Mouse (Mus musculus) pancreas, adult 10 weeks (tissue): ENCODE results near the gene Nedd8. TPM values are rescaled to one million over a fixed set of nuclear protein-coding genes. Genes with fewer than 3 reads are reported as not detected.

ENCODE experiments used
- polyA plus RNA-seq: library from polyadenylated mRNA; stranded (reverse); fragments of 350-450 nt; fragmentation: Illumina TruSeq; extraction: RNeasy Lipid Tissue Mini Kit (QIAGEN cat#74804); gene quantifications from one replicate; pipeline ENCODE4 v1.2.3, GENCODE M21; 2015; ENCODE audit warnings: low read depth, low replicate concordance; ENCODE audit not compliant: insufficient read depth

Gene Nedd8
- polyA plus RNA-seq: 60.9 TPM

DNA sequence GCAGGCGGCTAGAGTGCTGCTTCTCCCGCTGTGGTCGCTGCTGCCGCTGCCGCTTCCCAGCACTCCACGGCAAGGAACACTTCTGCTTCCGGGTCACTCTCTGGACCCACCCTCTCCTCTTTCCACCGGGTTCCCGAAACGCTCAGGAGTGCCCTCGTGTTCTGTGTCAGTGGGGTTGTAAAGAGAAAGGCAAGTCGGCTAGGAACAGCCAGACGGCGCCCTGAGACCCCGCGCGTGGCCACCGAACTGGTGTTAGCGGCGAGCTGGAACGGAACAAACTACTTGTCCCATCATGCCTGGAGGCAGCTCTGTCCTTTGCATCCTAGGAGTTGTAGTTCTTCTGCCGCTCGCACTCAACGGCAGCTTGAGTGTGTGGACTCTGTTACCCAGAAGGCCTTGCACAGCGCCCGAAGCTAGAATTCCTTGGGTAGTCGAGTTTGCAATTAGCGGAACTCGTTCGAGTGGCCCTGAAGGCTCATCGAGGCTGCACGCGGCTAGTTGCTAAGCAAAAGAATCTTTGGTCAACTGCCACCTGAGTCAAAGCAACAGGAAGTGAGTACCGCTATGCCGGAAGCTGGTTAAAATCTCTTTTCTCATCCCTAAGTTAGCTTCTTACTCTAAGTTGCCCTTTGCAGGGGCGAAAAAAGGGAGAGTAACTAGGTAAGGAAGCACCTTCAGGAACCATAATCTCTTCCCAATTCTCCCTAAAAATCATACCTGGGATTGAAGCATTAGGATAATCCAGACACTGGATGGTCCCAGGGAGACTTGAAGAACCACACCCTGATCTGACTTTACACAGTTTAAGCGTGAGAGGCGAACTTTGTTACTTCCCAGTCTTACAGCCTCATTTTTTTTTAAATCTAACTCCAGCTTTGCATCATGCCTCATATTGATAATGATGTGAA, at the start of gene Nedd8, which contains the start of gene Gmpr2:
Nedd8 (minus strand) TSS at position 292 of the 908 bp plus-strand sequence.
Gmpr2 (plus strand) TSS at position 109 of the 908 bp plus-strand sequence.

GRCm38 (mm10) chr14:55713729-55714122, 41.8 kb upstream of the Nedd8 start, which contains the start of gene Tgm1:
TSS of gene Tgm1 (minus strand) at chr14:55713926.

GRCm38 (mm10) chr14:55681160-55682117, 9.5 kb upstream of the Nedd8 start, which contains the start of gene Tinf2:
TSS of gene Tinf2 (minus strand) at chr14:55681820.

DNA sequence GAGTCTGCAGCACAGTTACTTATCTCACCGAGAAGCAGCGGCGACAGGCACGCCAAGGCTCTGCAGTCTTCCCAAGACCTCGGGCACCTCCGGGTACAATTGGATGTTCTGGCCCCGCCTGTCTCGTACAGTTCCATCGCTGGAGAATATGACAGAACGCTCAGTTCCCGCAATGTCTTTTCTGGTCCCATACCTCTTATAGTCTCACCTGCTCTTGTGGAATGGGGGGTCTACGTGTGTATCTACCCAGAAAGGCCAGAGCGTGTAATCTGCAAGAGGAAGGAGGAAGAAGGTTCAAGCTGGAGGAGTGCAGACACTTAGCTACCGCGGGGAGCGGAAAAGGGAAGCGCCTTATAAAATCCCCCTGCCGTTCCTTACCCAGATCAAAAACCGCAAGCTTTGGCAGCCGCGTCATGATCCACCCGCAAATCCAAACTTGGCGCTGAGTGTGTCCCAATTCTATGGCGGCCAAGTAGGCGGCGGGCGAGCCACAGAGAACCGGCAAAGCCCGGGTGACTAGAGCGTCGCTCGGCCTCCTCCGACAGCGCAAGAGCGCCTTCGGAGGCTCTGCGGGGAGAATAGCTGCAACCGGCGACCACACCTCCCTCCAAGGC, 11.9 kb downstream of the Nedd8 start, which contains the start of gene Mdp1:
Mdp1 (minus strand) TSS at position 549 of the 614 bp plus-strand sequence.

DNA sequence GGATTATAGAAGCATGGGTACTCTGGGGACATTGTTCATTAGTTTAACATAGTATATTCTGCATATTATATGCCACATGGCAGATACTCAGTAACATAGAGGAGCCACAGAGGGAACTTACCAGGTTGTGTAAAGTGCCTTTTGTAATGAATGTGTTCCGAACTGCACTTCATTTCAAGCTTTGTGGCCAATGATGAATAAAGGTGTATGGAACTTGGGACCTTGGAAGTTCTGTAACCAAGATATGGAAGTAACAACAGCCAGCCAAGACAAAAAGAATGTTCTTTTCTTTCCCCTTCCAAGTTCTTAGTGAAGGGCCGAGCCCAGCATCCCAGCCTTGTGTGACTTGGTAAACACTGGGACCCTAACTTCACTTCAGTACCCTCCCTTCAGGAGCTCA, 22.0 kb downstream of the Nedd8 start, which contains the start of gene Tssk4:
Tssk4 (plus strand) TSS at position 301 of the 400 bp plus-strand sequence.

DNA sequence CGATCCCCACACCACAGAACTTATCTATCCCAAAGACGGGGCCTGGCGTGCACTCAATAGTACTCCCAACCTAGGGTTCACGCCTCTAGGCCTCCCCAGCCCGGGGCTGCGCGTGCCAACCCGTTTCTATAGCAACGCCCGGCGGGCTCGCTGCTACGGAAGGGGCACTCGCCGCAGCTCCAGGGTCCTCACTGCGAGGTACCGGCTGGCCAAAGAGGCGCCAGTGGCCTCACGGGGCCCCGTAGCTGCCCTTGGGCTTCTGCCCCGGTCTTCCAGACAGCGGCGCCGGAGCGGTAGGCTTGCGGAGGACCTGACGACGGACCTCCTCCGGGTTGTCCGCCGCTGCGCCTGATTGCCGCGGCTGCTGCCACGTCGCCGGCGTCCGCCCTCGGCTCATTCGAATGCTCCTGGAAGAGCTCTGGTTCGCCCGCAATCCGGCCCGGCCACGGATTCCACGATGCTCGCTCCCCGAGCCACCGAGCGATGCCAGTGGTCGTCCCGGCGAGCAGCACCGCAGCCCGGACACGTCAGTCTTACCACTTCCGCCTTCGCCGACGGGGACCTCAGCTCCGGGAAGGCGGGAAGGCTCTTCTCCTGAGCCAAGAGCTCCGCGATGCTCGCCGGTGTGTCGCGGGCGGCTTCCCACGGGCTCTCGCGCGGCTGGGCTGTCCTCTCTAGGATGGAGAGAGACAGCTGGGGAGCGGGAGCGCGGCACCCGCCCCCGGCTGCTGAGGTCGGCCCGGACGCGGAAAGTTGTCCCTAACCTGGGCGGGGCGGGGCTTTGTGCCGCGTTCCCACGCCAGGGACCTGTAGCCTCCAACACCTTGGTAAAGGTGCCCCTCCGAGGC, 28.6 kb downstream of the Nedd8 start, which contains the start of gene Tm9sf1:
Tm9sf1 (minus strand) TSS at position 747 of the 848 bp plus-strand sequence.

DNA sequence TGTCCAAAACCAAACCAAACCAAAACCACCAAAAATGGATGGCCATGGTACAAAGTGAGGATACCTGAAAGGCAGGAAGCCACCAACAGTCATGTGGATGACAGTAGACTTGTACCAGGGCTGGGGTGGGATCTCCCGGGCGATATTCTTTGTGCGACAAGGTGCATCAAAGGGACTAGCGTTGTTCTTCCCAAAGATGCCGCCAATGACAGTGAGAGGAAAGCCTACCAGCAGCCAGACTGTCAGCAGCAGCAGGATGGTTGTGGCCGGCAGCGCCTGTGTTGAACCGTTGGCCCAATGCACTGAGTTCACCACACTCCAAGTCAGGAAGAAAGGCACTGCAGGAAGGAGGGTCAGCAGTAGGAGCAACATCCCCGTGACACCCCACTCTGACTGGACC, 34.1 kb downstream of the Nedd8 start, which contains the start of gene Gm49378:
Gm49378 (minus strand) TSS at position 101 of the 400 bp plus-strand sequence.

GRCm38 (mm10) chr14:55635523-55636007, 36.4 kb downstream of the Nedd8 start, which contains the start of gene Ipo4:
TSS of gene Ipo4 (minus strand) at chr14:55635957.

DNA sequence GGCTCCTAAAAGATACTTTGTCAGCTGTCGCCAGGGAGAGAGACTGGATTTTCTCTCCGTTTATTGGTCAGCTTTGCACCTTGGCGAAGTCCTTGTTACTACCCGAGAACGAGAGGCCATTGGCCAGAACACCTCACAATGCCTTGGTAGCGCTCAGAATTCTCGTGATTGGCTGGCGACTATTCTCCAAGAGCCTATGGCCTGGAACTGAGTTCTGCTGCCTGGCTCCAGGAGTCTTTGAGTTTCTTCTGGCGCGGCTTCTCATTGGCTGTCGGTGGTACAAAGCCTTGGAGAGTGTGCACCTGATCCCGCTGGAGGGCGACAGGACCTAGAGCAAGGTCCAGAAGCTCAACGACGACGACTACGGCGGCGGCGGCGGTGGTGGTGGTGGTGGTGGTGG, 54.1 kb downstream of the Nedd8 start, which contains the start of gene Rec8:
Rec8 (plus strand) TSS at position 216 of the 400 bp plus-strand sequence.

Other genes starting within 250 kb of the Nedd8 start
- 17.0 TPM for gene Dhrs4, start 193.4 kb downstream of the Nedd8 start, polyA plus RNA-seq
- 11.7 TPM for gene Carmil3, start 181.5 kb downstream of the Nedd8 start, polyA plus RNA-seq
- gene Cpne6, start 161.7 kb downstream of the Nedd8 start, polyA plus RNA-seq: not detected
- not detected for gene Nrl, start 147.1 kb downstream of the Nedd8 start, polyA plus RNA-seq
- gene Pck2, start 131.9 kb downstream of the Nedd8 start, polyA plus RNA-seq: 29.0 TPM
- 38.9 TPM for gene Dcaf11, start 112.1 kb downstream of the Nedd8 start, polyA plus RNA-seq
- not detected for gene A730061H03Rik, start 111.7 kb downstream of the Nedd8 start, polyA plus RNA-seq
- gene Fitm1, start 96.5 kb downstream of the Nedd8 start, polyA plus RNA-seq: not detected
- gene Psme1, start 94.0 kb downstream of the Nedd8 start, polyA plus RNA-seq: 38.5 TPM
- 11.7 TPM for gene Emc9, start 86.8 kb downstream of the Nedd8 start, polyA plus RNA-seq
- 49.1 TPM for gene Psme2, start 81.0 kb downstream of the Nedd8 start, polyA plus RNA-seq
- 14.7 TPM for gene Rnf31, start 80.4 kb downstream of the Nedd8 start, polyA plus RNA-seq
- 11.2 TPM for gene Irf9, start 68.6 kb downstream of the Nedd8 start, polyA plus RNA-seq
- 9.7 TPM for gene Rec8, start 54.1 kb downstream of the Nedd8 start, polyA plus RNA-seq
- 49.8 TPM for gene Ipo4, start 36.2 kb downstream of the Nedd8 start, polyA plus RNA-seq
- 1.6 TPM for gene Gm49378, start 34.2 kb downstream of the Nedd8 start, polyA plus RNA-seq
- 17.3 TPM for gene Tm9sf1, start 28.3 kb downstream of the Nedd8 start, polyA plus RNA-seq
- gene Tssk4, start 21.9 kb downstream of the Nedd8 start, polyA plus RNA-seq: 0.59 TPM
- 8.9 TPM for gene Mdp1, start 11.6 kb downstream of the Nedd8 start, polyA plus RNA-seq
- 5.6 TPM for gene Gmpr2, start 183 bp downstream of the Nedd8 start, polyA plus RNA-seq
- 5.5 TPM for gene Tinf2, start 9.7 kb upstream of the Nedd8 start, polyA plus RNA-seq
- 0.30 TPM for gene Tgm1, start 41.8 kb upstream of the Nedd8 start, polyA plus RNA-seq
- 9.4 TPM for gene Rabggta, start 50.1 kb upstream of the Nedd8 start, polyA plus RNA-seq
- gene Dhrs1, start 73.6 kb upstream of the Nedd8 start, polyA plus RNA-seq: 28.8 TPM
- 2.8 TPM for gene Nop9, start 73.6 kb upstream of the Nedd8 start, polyA plus RNA-seq
- gene Cideb, start 86.3 kb upstream of the Nedd8 start, polyA plus RNA-seq: not detected
- not detected for gene Ltb4r2, start 89.3 kb upstream of the Nedd8 start, polyA plus RNA-seq
- gene Ltb4r1, start 93.8 kb upstream of the Nedd8 start, polyA plus RNA-seq: not detected
- 14.4 TPM for gene Adcy4, start 112.0 kb upstream of the Nedd8 start, polyA plus RNA-seq
- gene Ripk3, start 116.7 kb upstream of the Nedd8 start, polyA plus RNA-seq: 2.2 TPM
- 5.5 TPM for gene Nfatc4, start 151.0 kb upstream of the Nedd8 start, polyA plus RNA-seq
- gene Nynrin, start 181.9 kb upstream of the Nedd8 start, polyA plus RNA-seq: 2.1 TPM
- not detected for gene Cbln3, start 212.3 kb upstream of the Nedd8 start, polyA plus RNA-seq
- gene Khnyn, start 212.8 kb upstream of the Nedd8 start, polyA plus RNA-seq: 5.2 TPM
- 11.8 TPM for gene Sdr39u1, start 228.2 kb upstream of the Nedd8 start, polyA plus RNA-seq